Mouse (Mus musculus): Measurements from ENCODE around the gene Gm13030.
"Not testable (repeated sequence)": the region's sequence is repeated elsewhere in the genome, so short reads cannot be mapped to it uniquely, and the experiment has no call there.

Gm13030 gene

DNA sequence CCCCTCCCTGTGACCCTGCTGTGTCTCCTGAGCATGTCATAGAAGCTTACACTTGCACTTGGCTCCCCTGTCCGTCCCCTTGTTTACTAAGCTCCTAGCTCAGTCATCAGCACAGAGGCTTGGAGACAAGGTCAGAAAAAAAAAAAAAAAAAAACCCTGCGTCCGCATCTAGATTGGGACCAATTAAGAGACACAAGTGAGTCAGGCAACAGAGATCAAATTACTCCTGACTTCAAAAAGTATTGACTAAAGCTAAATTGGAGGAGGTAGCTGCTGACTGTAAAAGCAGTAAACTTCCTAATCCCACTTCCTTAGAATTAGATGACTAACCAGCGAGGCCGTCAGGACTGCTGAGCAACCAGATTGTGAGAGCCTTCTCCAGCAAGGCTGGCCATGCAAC lies 8.7 kb downstream of the Gm13030 start:
- DNase-seq, result no peak

DNA sequence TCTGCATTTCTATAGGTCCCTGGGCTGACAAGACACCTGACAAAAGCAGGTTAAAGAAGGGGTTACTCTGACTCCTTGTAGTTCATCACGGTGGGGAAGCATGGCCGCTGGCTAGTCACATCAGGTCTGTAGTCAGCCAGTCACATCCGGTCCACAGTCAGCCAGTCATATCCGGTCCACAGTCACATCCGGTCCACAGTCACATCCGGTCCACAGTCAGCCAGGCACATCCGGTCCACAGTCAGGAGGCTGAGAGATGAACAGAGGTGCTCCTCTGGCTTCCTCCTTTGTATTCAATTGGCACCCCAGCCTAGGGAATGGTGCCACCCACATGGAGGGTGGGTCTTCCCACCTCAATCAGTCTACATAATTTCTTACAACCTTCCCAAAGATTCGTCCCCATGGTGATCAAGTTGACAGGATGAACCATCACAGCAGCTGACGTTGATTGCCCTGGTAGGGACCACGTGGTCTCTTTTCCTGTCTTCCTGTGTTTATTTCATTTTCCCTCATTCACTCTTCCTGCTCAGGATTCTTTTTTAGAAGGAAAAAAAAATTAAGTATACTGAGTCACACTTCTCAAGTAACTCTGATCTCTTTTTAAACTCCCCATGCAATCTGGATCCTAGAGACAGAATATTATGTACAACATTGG lies 10.3 kb downstream of the Gm13030 start, which contains the start of gene Pla2g5:
Gene Pla2g5, minus strand, starts transcription at position 139 of the 655 bp plus-strand sequence.
- DNase-seq, result no peak

DNA sequence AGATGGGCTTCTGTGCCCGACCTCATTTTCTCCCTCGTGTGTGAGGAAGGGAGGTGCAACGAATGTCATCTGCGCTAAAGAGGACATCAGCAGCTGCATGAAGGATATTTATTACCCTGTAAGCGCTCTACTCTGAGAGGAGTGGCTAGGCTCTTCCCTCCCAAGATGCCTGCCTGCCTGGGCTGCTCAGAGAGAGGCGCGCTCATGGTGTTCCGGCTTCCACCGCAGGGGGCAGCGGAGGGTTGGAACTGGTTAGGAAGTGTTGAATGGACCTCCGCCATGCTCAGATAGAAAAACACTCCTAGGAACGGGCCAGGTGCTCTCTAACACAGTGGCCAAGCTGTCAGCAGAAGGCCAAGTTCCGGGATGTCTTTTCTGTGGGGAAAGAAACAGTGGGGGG lies 14.0 kb downstream of the Gm13030 start:
- peak; percentile 79 for DNase-seq

DNA sequence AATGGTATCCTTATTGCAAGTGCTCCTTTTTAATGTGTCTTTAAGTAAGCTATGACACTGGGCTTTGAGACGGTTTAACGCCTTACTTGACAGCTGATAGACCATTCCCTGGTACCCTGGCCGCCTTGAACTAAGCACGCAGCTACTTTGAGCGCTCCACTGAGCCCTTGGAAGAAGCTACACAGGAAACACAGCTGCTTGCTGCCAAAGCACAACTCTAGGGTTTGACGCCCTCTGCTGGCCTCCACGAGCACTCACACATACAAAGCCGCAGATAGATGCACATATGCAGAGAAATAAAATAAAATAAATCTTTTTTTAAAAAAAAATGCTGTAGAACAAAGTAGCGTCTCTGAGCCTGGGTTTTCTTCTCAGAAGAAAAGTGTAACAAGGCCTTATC lies 14.5 kb downstream of the Gm13030 start:
- no peak for DNase-seq

DNA sequence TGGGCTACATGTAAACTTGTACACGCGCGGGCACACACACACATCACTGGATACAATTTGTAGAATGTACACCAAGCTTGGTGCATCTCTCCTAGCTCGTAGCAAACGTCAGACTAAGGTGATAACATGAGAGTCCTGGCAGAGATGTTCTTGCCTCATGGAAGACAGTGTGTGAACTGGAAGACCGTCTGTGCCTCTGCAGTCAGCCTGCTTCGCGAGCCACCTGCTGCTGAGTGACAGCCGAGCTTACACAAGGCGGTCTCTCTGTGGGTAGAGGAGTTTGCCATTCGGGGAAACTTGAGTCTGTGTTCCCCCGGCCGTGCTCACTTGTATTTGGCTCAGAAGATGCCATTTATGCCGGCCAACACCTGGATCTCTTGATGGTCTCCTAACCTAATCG lies 15.3 kb downstream of the Gm13030 start:
- DNase-seq, result no peak

DNA sequence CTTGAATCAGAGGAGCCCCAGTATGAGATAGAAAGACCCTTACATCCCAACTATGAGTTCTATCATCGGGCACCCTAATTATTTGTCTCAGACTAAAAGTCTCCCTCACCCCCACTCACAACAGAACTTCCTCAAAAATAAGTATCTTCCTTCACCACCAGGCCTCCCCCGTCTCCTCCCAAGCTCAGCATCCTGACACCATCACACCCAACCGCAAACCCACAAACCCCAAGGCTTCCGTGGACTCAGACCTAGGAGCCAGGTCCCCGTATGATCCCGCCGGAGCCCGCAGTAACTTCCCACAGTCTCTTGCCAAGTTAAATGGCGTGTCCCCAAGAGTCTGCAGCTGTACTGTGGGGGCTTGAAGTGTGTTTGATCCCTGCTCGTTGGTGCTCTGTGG lies 16.2 kb downstream of the Gm13030 start:
- DNase-seq, result no peak

DNA sequence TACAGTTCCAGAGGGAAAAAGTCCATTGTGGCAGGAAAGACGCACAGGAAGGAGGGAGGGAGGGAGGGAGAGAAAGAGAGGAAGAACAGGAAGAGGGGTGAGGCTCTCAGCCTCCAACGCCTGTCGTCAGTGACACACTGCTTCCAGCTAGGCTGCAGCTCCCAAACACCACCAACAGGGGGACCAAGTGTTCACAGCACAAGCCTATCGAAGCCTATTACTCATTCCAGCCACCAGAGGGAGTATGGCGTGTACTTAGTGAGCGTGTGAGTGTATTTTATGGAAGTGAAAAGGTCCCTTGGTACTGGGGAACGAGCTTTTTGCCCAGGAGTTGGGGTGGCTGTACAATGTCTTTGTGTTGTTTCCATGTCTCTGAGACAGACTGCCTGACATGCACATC lies 17.3 kb downstream of the Gm13030 start:
- DNase-seq, result peak; percentile 67

DNA sequence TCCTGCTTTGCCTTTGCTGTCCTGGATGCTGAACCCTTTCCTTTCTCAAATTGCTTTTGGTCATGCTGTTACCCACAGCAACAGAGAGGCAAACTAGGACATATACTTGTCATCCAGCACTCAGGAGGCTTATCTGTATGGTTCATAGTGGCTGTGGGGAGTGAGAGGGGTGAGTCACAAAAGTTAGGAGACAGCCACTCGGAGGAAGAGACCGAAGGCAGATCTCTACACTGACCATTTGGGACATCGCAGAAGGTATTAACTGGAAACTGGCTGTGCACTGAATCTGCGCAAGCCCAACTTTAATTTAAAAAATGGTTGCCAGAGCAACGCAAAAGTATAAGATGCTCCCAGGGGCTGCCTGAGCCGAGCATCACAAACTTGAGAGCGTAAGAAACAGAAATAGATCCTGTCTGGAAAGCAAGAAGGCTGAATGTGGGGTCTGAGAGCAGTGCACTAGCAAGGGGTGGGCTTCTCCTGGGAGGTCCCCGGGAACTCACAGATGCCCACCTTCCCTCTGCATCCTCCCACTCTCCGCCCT lies 18.6 kb downstream of the Gm13030 start:
- DNase-seq, result no peak

DNA sequence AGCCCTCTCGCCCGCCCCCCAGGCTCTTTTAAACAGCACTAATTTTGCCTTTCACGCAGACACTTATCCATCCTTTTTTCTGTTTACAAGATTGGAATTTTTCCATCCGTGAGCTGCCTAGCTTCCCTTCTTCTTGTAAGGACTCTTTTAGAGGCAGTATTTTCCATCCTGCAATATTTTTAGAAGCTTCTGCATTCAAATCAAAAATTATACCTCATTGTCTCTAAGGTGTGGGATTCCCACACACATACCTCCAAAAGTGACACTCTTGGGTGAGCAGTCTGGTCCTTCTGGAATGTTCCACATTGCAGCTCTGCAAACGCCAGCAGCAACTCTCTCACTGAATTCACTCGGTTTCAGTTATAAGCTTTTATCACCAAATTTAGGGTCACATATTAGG lies 20.8 kb downstream of the Gm13030 start:
- no peak for DNase-seq

DNA sequence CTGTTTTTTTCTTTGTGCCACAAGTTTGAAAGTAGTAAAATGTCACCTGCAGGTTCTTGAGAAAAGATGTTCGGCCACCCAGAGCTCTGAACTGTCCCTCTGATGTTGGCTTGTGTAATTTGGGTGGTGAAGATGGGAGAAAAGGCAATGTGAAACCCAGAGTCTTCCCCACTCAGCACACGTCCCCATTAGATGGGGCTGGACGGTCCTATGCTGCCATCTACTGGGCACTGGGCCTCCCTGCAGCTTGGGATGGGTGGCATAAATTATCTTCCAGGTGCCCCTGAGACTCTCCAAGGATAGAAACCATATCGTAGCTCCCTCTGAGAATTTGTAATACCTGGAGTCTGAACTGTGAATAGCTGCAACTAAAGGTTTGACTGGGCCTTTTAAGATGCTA lies 22.3 kb downstream of the Gm13030 start:
- DNase-seq, result peak; percentile 73

DNA sequence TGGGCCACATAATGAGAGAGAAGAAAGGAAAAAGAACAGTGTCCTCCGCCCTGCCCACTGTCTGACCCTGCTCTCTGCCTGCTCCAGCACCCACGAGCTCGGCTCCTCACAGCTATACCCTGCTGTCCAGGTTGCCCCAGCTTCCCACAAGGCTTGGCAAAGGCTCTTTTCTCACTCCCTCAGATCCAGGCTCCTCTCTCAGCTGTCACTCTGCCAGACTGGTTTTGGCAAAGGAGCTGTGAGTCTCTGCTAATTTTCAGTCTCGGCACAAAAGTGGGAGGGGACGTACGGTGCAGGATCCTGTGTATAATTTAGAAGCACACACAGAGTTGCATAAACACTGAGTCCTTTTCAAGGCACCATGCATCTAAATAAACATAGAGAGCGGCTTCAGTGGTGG lies 32.4 kb downstream of the Gm13030 start:
- DNase-seq, result peak; percentile 21

DNA sequence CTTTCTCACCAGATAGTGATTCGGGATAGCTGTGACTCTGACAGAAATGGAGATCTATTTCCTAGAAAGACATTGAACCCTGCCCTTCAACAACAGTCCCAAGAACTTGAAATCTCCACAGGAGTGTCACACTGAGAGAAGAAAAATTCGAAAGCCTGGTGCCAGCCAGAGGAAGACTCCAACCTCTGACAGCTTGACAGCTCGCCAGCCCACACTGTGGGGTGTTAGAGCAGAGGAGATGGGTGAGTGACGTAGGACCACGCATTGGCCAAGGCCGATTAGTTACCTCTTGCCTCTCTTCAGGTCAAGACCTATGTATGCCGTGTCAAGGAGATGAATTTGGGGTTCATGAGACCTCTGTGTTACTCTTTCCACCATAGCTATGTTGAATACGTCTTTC lies 33.0 kb downstream of the Gm13030 start:
- no peak for DNase-seq

DNA sequence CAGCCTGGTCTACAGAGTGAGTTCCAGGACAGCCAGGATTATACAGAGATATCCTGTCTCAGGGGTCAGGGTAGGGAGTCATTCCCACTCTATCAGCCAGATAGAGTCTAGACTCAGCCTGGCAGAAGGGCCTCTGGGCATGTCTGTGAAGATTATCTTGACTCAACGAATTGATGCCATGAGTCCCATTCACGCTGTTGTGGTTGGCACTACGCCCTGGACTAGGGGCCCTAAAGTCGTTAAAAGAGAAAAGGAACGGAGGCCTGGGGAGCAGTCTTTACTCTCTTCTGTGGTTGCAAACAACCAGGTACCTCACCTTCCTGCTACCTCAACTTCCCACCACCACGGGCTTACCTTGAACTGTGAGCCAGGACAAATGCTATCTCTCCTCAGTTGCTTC lies 34.0 kb downstream of the Gm13030 start:
- no peak for DNase-seq

DNA sequence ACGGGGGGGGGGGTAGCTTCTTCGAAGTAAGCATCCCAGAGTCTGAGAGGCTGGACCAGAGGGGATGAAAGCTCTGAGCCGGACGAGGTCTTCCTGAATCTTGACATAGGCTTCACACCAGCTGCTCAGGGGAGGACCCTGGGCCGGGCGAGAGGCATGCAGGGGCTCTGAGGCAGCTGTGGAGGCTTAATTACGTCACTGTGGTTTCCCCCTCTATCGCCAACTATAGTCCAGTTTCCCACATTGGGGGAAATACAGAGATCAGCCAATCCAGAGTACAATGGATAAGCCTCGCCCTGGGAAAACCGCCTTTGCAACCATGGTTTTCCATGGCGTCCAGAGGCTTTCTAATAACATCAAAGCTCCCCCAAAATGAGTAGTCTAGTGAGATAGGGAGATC lies 46.6 kb downstream of the Gm13030 start:
- no peak for DNase-seq

DNA sequence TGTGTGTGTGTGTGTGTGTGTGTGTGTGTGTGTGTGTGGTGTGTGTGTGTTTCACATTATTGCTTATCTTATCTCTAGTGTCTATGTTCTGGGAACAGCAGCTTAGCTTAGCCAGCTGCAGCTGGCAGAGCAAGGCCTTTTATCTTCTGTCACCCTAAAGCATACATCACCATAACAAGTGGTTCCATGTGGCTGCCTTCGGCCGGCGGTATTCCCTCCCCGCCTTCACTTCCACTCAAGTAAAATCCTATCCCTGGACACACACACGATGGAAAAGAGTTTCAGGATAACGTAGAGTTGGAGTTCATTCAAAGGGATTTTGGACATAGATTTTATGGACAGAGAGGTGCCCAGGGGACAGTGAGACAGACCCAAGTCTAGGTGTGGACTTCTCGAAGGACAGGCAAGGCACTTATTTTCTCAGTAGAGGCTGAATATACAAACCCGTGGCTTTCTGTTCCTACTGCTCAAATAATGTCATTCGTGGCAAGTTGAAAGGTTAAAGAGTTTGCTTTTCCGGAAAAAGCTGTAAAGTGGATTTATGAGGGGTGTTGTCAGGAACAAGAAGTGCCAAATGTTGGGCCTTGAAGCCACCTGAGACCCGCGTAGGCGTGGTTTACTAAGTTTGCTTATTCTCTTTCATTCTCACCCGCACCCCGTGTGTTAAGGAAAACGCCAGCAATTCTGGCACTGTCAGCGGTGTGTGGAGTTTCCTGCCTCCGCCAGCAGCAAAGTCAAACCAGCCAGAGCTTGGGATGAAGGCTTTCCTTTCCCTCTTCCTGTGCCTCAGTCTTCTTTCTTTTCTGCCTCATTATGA lies 47.8 kb downstream of the Gm13030 start:
- DNase-seq, result peak; percentile 14

DNA sequence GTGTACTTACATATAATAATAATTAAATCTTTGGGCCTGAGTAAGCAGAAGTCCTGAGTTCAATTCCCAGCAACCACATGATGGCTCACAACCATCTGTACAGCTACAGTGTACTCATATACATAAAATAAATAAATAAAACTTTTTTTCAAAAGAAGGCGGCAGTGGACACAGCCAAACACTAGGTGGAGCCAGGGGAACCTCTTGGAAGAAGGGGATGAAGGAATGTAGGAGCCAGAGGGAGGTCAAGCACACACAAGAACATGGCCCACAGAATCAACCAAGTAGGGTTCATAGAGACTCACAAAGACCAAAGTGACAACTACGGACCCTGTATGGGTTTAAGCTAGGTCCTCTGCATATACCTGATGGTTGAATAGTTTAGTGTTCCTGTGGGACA lies 49.1 kb downstream of the Gm13030 start:
- DNase-seq, result peak; percentile 22

DNA sequence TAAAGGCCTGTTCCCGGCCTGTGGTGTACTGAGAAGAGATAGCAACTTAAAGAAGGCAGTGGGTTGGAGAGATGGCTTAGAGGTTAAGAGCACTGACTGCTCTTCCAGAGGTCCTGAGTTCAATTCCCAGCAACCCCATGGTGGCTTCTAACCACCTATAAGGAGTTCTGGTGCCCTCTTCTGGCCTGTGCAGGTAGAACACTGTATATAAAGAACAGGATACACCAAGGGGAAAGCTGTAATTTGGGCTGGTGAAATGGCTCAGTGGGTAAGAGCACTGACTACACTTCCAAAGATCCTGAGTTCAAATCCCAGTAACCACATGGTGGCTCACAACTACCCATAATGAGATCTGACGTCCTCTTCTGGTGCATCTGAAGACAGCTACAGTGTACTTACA lies 49.6 kb downstream of the Gm13030 start:
- DNase-seq, result not testable (repeated sequence)

DNA sequence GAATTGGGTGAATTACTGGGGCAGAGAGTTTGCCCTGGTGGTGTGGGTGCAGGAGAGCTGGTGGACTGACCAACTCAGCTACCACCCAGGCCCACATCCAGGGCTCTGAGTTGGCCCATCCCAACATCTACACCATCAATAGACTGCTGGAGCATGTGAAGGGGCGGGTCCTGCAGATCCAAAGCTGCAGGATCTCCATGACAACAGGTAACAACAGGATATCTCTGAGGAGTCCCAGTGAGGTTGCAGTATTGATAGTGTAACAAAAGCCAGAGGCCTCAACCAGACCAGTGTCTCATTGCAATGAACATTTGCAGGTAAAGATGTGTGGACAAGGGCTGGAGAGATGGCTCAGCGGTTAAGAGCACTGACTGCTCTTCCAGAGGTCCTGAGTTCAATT lies 52.7 kb downstream of the Gm13030 start:
- no peak for DNase-seq

All from kidney, adult 18-20 months (tissue).